Mouse (Mus musculus) heart, postnatal 25 days (tissue): ENCODE measurements at regions not wholly inside any gene's neighbourhood (a gene's known extent, or its start where the extent isn't known, plus 50 kb on each side); places are given as distances from the start of the nearest gene placed in this dataset. TPM values are rescaled to one million over a fixed set of nuclear protein-coding genes. Genes with fewer than 3 reads are reported as not detected.
"Not testable (repeated sequence)": the region's sequence is repeated elsewhere in the genome, so short reads cannot be mapped to it uniquely, and the experiment has no call there.

Experiments
- DNase-seq: peaks from one replicate; pipeline ENCODE4 v3.0.0; 2022; ENCODE audit warnings: low spot score
- intact Hi-C: fragments of 180-260 bp; cut with DNase I; formaldehyde crosslinking; loops from one replicate; pipeline ENCODE4 v1.15.1; 2025
- microRNA-seq: library from miRNA; unstranded; fragments of <30 nt; microRNA quantifications from one replicate; pipeline ENCODE4 v1.2.0, GENCODE M21; 2022

DNA sequence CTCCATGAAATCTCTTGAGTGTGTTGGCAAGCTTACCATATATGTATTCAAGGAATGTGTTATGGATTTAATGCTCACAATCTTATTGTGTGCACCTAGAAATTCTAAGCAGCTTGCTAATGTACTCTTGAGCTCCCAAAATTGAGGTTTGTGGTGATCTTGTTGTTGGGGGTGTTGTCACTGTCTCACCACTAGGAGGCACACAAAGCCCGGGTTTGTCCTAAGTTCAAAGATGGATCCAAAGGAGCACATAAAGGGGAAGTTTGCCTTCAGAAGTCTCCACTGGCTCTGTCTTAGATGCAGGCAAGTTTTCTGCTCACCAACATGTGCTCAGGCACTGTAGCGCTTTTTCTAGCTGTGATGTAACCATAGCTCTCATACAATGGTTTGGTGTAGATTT, 151.8 kb downstream of the Mrgpra4 start:
- no peak for DNase-seq
- intact Hi-C loops, result loop anchor here (5.0 kb wide), 1 partner anchor 168 kb away; no protein-coding TSS in a partner anchor

- intact Hi-C loops, result no loop called here
These were observed 180.2 kb upstream of the Mrgpra3 start for GRCm38 (mm10) chr7:47781373-47781772.

GRCm38 (mm10) chr7:47747528-47747927, 146.4 kb upstream of the Mrgpra3 start:
- intact Hi-C loops, result no loop called here
- DNase-seq, result no peak

More at GRCm38 (mm10) chr7:47781373-47781772, 180.2 kb upstream of the Mrgpra3 start:
- DNase-seq, result no peak

DNA sequence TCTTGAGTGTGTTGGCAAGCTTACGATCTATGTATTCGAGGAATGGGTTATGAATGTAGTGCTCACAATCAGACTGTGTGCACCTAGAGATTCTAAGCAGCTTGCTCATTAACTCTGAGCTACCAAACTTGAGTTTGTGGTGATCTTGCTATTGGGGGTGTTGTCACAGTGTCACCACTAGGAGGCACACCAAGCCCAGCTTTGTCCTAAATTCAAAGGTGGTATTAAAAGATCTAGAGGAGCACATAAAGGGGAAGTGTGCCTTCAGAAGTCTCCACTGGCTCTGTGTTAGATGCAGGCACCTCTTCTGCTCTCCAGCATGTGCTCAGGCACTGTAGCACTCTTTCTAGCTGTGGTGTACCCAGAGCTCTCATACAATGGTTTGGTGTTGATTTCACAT, 138.9 kb upstream of the Mrgpra3 start:
- DNase-seq, intact Hi-C loops: not testable (repeated sequence)

DNA sequence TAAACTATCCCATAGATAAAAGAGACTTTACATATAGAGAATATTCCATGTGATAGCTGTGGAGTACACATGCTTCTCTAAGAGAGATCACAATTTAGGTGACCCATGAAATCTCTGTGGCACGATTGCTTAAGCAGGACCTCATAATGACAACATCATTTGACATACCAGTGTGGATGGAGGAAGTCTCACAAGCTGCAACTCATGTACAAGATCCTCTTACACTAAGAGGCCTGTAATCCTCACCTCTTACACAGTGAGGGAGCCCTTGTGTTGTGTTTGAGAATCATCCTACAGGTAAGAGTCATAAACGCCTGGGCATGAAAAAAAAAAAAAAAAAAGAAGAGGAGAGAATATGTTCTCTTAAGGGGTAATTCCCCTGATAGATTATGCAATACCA, 89.9 kb upstream of the Mrgpra3 start:
- DNase-seq, result no peak
- intact Hi-C loops, result no loop called here

- intact Hi-C loops, result no loop called here
- no peak for DNase-seq
These were observed 75.8 kb upstream of the Mrgpra3 start for GRCm38 (mm10) chr7:47676999-47677398.

Small RNAs in the stretch of these regions (microRNA-seq; reads per million reads assigned to microRNA genes)
- gene Gm22427, result not detected
